Mouse (Mus musculus): ENCODE measurements at regions not wholly inside any gene's neighbourhood (a gene's known extent, or its start where the extent isn't known, plus 50 kb on each side); places are given as distances from the start of the nearest gene placed in this dataset.
"Not testable (repeated sequence)": the region's sequence is repeated elsewhere in the genome, so short reads cannot be mapped to it uniquely, and the experiment has no call there.

- no peak for DNase-seq (ENCODE audit: low read depth, low spot score)
These were observed 300.3 kb downstream of the Abcc12 start for GRCm38 (mm10) chr8:86280093-86280721.

GRCm38 (mm10) chr8:86275699-86276098, 304.8 kb downstream of the Abcc12 start:
- peak; percentile 25 for DNase-seq (ENCODE audit: low read depth, low spot score)

- DNase-seq (ENCODE audit: low read depth, low spot score): peak; percentile 26
These were observed 306.7 kb downstream of the Abcc12 start for GRCm38 (mm10) chr8:86273811-86274210.

GRCm38 (mm10) chr8:86272626-86273025, 307.9 kb downstream of the Abcc12 start:
- DNase-seq (ENCODE audit: low read depth, low spot score): no peak

GRCm38 (mm10) chr8:86271477-86271876, 309.0 kb downstream of the Abcc12 start:
- DNase-seq (ENCODE audit: low read depth, low spot score): no peak

- no peak for DNase-seq (ENCODE audit: low read depth, low spot score)
These were observed 322.5 kb downstream of the Abcc12 start for GRCm38 (mm10) chr8:86258011-86258410.

GRCm38 (mm10) chr8:86255431-86255830, 325.1 kb downstream of the Abcc12 start:
- DNase-seq (ENCODE audit: low read depth, low spot score): no peak

GRCm38 (mm10) chr8:86254680-86255079, 325.8 kb downstream of the Abcc12 start:
- DNase-seq (ENCODE audit: low read depth, low spot score): no peak

- DNase-seq (ENCODE audit: low read depth, low spot score): no peak
These were observed 327.7 kb downstream of the Abcc12 start for GRCm38 (mm10) chr8:86252696-86253355.

- no peak for DNase-seq (ENCODE audit: low read depth, low spot score)
These were observed 345.8 kb downstream of the Abcc12 start for GRCm38 (mm10) chr8:86234696-86235095.

- not testable (repeated sequence) for DNase-seq (ENCODE audit: low read depth, low spot score)
These were observed 348.5 kb downstream of the Abcc12 start for GRCm38 (mm10) chr8:86231994-86232393.

GRCm38 (mm10) chr8:86224851-86225250, 355.6 kb downstream of the Abcc12 start:
- no peak for DNase-seq (ENCODE audit: low read depth, low spot score)

- DNase-seq (ENCODE audit: low read depth, low spot score): no peak
These were observed 357.8 kb downstream of the Abcc12 start for GRCm38 (mm10) chr8:86222715-86223114.

GRCm38 (mm10) chr8:86222228-86222627, 358.3 kb downstream of the Abcc12 start:
- no peak for DNase-seq (ENCODE audit: low read depth, low spot score)

- no peak for DNase-seq (ENCODE audit: low read depth, low spot score)
These were observed 366.1 kb downstream of the Abcc12 start for GRCm38 (mm10) chr8:86214399-86214798.

- no peak for DNase-seq (ENCODE audit: low read depth, low spot score)
These were observed 368.0 kb downstream of the Abcc12 start for GRCm38 (mm10) chr8:86212461-86212860.

GRCm38 (mm10) chr8:86208812-86209262, 368.1 kb downstream of the Phkb start:
- peak; percentile 54 for DNase-seq (ENCODE audit: low read depth, low spot score)

GRCm38 (mm10) chr8:86204421-86205229, 363.9 kb downstream of the Phkb start:
- no peak for DNase-seq (ENCODE audit: low read depth, low spot score)

GRCm38 (mm10) chr8:86203107-86203506, 362.3 kb downstream of the Phkb start:
- no peak for DNase-seq (ENCODE audit: low read depth, low spot score)

GRCm38 (mm10) chr8:86201830-86202229, 361.1 kb downstream of the Phkb start:
- peak; percentile 13 for DNase-seq (ENCODE audit: low read depth, low spot score)

- DNase-seq (ENCODE audit: low read depth, low spot score): no peak
These were observed 351.5 kb downstream of the Phkb start for GRCm38 (mm10) chr8:86192262-86192661.

- DNase-seq (ENCODE audit: low read depth, low spot score): no peak
These were observed 343.9 kb downstream of the Phkb start for GRCm38 (mm10) chr8:86184671-86185070.

Data from 3T3-L1 (cell line).